Mouse (Mus musculus) brain, embryonic 14.5 days (tissue): ENCODE measurements around the gene Cnksr3. TPM values are rescaled to one million over a fixed set of nuclear protein-coding genes. Genes with fewer than 3 reads are reported as not detected.

ENCODE experiments used
- DNase-seq: peaks from one replicate; pipeline ENCODE4 v3.0.0-alpha.2; 2011; ENCODE audit warnings: low read depth
- CTCF ChIP-seq: fragments of 200-500 bp; IDR thresholded peaks from 2 replicates; pipeline ENCODE4 v1.5.1; 2012; ENCODE audit warnings: inconsistent platforms, mild to moderate bottlenecking, moderate library complexity, borderline replicate concordance; ENCODE audit not compliant: insufficient read depth, insufficient read length; ENCODE audit errors: extremely low read depth
- POLR2A ChIP-seq: fragments of 200-500 bp; IDR thresholded peaks from 2 replicates; pipeline ENCODE4 v1.6.1; 2012; ENCODE audit warnings: mild to moderate bottlenecking, inconsistent platforms, borderline replicate concordance; ENCODE audit not compliant: poor library complexity, insufficient read depth, insufficient read length, severe bottlenecking; ENCODE audit errors: extremely low read depth
- polyA plus RNA-seq: library from polyadenylated mRNA; depleted of rRNA; stranded (reverse); fragments of >200 nt; gene quantifications from 2 replicates; pipeline ENCODE4 v1.2.3, GENCODE M21; 2012; rRNA removed

Gene Cnksr3
- polyA plus RNA-seq, 1 experiment: 3.9 TPM

DNA sequence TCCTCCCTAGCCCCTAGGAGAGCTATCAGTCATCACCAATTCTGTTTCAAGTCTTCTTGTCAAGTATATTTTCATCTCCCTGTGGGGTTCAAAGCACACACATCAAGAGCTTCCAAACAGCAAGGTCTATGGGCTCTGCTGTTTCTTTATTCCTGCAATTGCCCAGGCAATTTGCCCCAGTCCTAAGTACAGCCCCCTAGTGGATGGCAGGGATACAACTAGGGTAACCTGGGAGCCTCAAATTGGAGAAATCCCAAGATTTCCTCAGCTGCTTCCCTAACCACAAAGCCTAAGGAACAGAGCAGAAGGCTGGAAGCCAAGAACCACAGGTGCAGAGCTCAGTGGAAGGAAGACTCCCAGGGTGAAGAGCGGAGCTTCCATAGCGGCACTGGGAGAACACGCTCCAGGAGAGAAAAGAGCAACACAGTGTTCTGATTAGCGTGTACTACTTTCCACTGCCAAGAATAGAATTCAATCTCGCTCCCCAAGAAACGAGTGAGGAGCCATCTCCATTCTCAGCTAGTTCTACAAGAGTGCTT is 100.5 kb downstream of the Cnksr3 start:
- TF ChIP-seq POLR2A (no peak), CTCF (no peak)
- peak; percentile 40 for DNase-seq

DNA sequence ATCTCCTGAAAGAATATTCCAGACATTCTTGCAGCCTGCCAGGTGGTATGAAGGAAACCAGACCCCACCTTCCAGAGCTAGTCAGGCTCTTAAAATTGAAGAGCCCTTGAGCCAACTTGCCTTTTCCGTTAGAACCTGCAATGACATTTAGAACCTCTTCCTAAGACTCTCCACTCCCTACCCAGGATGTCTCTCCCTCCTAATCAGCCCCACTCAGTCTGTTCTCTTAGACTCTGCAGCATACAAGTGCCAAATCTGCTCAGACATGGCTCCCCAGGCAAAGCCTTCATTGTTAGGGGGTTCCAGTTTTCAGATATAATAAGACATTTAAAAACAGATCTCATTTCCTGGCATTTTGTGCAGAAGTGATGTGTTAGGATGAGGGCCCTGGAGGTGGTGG is 108.2 kb downstream of the Cnksr3 start:
- DNase-seq: no peak

DNA sequence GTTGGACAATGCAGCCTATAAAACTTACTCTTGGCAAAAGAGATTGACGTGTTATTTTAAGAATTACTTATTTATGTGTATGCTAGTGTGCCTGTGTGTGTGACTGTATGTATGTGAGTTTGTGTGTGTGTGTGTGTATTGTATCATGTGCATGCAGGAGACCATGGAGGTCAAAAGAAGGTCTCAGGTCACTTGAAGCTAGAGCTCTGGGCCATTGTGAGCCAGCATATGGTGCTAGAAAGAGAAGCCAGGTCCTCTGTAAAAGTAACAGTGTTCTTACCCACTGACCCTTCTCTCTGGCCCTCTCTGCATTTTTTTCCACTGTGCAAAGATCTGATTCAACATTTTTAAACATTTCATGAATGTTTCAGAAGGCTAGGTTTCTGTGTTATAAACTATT is 134.1 kb downstream of the Cnksr3 start:
- no peak for DNase-seq
- no peak for TF ChIP-seq POLR2A
- TF ChIP-seq CTCF: no peak

More for the DNA sequence above, 108.2 kb downstream of the Cnksr3 start:
- no peak for TF ChIP-seq POLR2A

- TF ChIP-seq CTCF (no peak), POLR2A (no peak)
- peak; percentile 22 for DNase-seq
Measured at GRCm38 (mm10) chr10:7077389-7077808, 134.6 kb downstream of the Cnksr3 start.

DNA sequence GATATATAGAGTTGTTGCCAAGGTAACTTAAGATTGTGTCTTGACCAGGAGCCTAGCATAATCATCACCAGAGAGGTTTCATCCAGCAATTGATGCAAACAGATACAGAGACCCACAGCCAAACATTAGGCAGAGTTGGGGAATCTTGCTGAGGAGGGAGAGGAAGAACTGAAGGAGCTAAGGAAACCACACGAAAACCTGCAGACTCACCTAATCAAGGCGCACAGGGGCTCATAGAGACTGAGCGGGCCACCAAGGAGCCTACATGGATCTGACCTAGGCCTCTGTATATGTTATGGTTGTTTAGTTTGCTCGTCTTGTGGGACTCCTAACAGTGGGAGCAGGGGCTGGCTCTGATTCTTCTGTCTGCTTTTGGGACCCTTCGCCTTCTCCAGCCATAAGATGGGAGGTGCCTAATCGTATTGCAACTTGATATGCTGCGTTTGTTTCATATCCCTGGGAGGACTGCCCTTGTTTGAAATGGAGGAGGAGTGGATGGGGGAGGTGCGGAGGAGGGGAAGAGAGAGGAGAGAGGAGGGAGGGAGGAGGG is 135.3 kb downstream of the Cnksr3 start:
- DNase-seq: no peak
- no peak for TF ChIP-seq POLR2A
- no peak for TF ChIP-seq CTCF

DNA sequence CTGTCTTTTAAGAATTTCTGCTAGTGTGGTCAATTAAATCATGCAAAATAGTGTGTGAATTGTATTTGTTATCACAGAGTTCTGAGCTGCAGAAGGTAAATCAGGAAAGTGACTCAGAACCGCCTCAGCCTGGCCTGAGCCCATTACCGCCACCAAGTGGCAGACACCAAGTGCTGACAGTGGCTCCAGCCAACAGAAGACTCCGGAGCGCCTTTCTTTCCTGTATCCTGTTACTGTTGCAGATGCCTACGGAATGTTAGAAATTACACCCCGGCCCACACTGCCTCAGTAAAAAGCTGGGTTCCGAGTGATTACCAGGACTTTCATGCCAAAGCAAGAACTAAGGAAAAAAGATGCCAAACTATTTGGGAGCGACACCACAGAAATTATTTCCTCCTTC is 135.8 kb downstream of the Cnksr3 start:
- peak; percentile 84 for DNase-seq

GRCm38 (mm10) chr10:7075661-7076060 is 136.4 kb downstream of the Cnksr3 start:
- no peak for DNase-seq
- no peak for TF ChIP-seq CTCF
- TF ChIP-seq POLR2A: no peak

More for the DNA sequence above, 135.8 kb downstream of the Cnksr3 start:
- TF ChIP-seq CTCF (peak; percentile 95), POLR2A (no peak)

DNA sequence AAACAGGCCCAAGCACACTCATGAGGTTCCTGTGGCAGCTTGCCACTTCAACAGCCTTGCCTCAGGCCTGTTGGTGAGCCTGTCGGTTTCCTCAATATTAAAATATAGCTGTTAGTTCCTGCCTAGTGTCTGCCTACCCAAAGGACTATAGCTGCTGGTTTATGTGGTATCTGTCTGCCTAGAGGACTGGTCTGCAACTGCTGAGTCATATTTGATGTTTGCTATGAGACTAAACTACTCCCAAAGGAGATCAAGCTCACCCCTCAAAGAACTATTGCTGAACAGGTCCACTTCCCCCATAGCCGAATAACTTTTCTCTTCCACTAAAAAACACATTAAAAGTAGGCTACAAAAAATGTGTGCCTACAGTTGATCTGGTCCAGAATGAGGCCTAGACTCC is 137.8 kb downstream of the Cnksr3 start:
- TF ChIP-seq POLR2A (no peak), CTCF (no peak)
- no peak for DNase-seq

DNA sequence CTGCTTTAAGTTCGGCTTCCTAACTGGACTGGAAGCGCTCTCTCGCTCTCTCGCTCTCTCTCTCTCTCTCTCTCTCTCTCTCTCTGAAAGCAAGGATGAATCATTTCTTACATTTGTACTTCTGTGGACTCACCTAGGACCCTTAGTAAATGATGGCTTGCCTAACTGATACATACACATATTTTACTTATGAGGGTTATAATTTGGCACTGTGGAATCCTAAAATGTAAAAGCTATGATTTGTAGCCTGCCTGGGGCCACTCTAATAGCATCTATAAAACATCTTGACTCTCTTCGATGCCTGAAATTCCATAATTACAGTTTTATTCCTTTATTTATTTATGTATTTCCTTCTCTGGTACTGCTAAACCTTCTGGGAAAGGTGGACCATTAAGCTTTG is 141.1 kb downstream of the Cnksr3 start:
- TF ChIP-seq POLR2A (no peak), CTCF (no peak)
- DNase-seq: no peak

DNA sequence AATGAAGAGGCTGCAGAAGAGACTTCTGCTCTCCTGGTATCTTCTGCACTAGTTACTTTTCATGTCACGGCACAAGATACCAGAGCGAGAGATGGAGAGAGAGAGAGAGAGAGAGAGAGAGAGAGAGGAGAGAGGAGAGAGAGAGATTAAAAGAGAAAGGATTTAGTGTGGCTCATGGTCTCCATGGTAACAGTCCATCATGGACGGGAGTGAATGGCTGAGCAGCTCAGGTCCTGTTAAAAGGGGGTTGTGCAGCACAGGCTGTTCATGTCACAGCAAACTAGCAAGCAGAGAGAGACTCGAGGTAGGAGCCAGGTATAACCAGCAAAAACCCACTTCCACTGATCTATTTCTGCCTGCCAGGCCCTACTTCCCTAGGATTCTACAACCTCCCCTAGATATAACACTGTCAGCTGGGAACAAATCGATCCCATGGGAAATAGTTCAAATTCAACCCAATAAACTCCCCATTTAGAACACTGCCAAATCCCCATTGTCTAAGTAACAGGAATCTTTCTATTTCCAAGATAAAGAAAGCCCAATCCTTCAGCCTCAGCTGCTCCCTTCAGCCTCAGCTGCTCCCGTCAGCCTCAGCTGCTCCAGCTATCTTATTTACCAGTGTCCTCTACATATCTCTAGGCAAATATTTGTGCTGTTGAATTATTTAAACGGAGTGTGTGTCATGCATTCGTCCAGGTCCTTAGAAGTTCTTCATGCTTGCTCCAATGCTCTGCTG is 141.8 kb downstream of the Cnksr3 start:
- TF ChIP-seq POLR2A (no peak), CTCF (no peak)
- DNase-seq: peak; percentile 73

- DNase-seq: no peak
- no peak for TF ChIP-seq CTCF
- no peak for TF ChIP-seq POLR2A
Measured at GRCm38 (mm10) chr10:7069090-7069489, 142.9 kb downstream of the Cnksr3 start.

Other genes starting within 250 kb of the Cnksr3 start
- gene Ipcef1, start 159.8 kb downstream of the Cnksr3 start, polyA plus RNA-seq: 1.3 and 1.6 TPM in 2 replicates